Comparison of ENCODE assay signal across 17 mouse cellular contexts in the genomic region with DNA sequence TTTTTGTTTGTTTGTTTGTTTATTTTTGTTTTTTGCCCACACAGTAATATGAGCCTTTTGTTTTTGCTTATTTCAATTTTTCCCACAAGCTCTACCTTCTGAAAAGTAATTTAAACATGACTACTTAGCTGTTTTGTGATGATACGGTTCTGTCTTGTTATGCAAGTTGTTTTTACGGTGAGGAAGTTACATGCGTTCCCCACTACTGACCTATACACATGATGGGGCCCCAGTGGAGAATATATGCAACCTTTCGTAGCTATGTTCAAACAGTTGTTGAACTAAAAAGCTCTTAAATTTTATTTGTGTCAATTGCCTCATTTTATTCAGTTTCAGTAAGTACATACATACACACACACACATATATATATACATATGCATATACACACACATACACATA.
DNase-seq lines count a peak whose midpoint lies in the region; ATAC-seq lines count a peak whose summit lies in the region.
"Had no signal": no experiment of that assay in that cellular context is flagged by ENCODE, and none has a peak within 500 bp of the region (broad histone marks: within the 10 kb centered on the region; RNA-seq: fewer than 3 reads in every experiment).

No protein-coding gene starts in this region.

- ATAC-seq in megakaryocyte, adult 5-6 weeks (ENCODE audit: poor library complexity, severe bottlenecking): peak; percentile 86
- ATAC-seq: forebrain, embryonic 14.5 days; forebrain, embryonic 16.5 days had no signal

- peak; percentile 3 for DNase-seq in lung, postnatal 36 days
- DNase-seq in lung, postnatal 10 days: no peak
- DNase-seq in frontal cortex, postnatal 36 days (ENCODE audit: low spot score in 2 of 2): no peak
- DNase-seq in layer of hippocampus, adult 18-20 months (ENCODE audit: low spot score in 2 of 2): no peak
- DNase-seq: adrenal gland, adult 2 months; adrenal gland, postnatal 10 days; adrenal gland, postnatal 25 days; cerebellum, adult 11 months; cerebellum, adult 18-20 months; cerebellum, adult 8-10 months; cerebellum, adult 9-11 months; cerebellum, postnatal 14 days; cerebellum, postnatal 36 days; embryo, embryonic 11 days had no signal
